Mouse (Mus musculus) C2C12 (cell line): ENCODE data around the gene Gm10663. TPM values are rescaled to one million over a fixed set of nuclear protein-coding genes. Genes with fewer than 3 reads are reported as not detected.

Experiments used
- H3K27me3 ChIP-seq: one replicate; pipeline ENCODE4 v1.6.1; 2011; ENCODE audit not compliant: control insufficient read depth, insufficient read depth, insufficient read length
- H3K36me3 ChIP-seq: one replicate; pipeline ENCODE4 v1.6.1; 2011; ENCODE audit not compliant: control insufficient read depth, insufficient read depth
- H3K4me3 ChIP-seq: one replicate; pipeline ENCODE4 v1.5.1; 2011; ENCODE audit warnings: mild to moderate bottlenecking, control low read depth; ENCODE audit not compliant: poor library complexity, insufficient read depth, severe bottlenecking
- H3K79me2 ChIP-seq: one replicate; pipeline ENCODE4 v1.6.1; 2011; ENCODE audit not compliant: control insufficient read depth, insufficient read depth
- H3K79me3 ChIP-seq: one replicate; pipeline ENCODE4 v1.6.1; 2011; ENCODE audit warnings: low read depth, control low read depth
- H3ac ChIP-seq: one replicate; pipeline ENCODE3; 2011; ENCODE audit warnings: low read depth; ENCODE audit not compliant: control insufficient read depth, insufficient read length
- CEBPB ChIP-seq: IDR thresholded peaks from one replicate; pipeline ENCODE4 v1.6.1; 2011; ENCODE audit warnings: low read depth, mild to moderate bottlenecking, control low read depth, moderate library complexity
- CTCF ChIP-seq: IDR thresholded peaks from one replicate; pipeline ENCODE4 v1.5.1; 2011; ENCODE audit not compliant: control insufficient read depth, insufficient read depth, insufficient read length
- FOSL1 ChIP-seq: IDR thresholded peaks from one replicate; pipeline ENCODE4 v1.8.0; 2011; ENCODE audit warnings: mild to moderate bottlenecking, low read length; ENCODE audit not compliant: poor library complexity, insufficient read depth, severe bottlenecking
- MAX ChIP-seq: IDR thresholded peaks from one replicate; pipeline ENCODE4 v1.6.1; 2011; ENCODE audit warnings: mild to moderate bottlenecking, control low read depth
- MYOD1 ChIP-seq: IDR thresholded peaks from one replicate; pipeline ENCODE4 v1.6.1; 2011; ENCODE audit warnings: low read depth; ENCODE audit not compliant: control insufficient read depth, insufficient read length
- MYOG ChIP-seq: IDR thresholded peaks from one replicate; pipeline ENCODE4 v1.6.1; 2011; ENCODE audit not compliant: control insufficient read depth, insufficient read length; ENCODE audit errors: extremely low read depth
- USF1 ChIP-seq: IDR thresholded peaks from one replicate; pipeline ENCODE4 v1.6.1; 2011; ENCODE audit warnings: low read depth, mild to moderate bottlenecking, control low read depth, moderate library complexity
- polyA plus RNA-seq: library from polyadenylated mRNA; unstranded; fragments of >200 nt; fragmentation: generic; extraction: Trizol; gene quantifications from one replicate; pipeline ENCODE4 v1.2.1, GENCODE M21; 2012; ENCODE audit warnings: missing spikeins

Gm10663 gene
- polyA plus RNA-seq, 1 experiment: not detected

- Histone ChIP-seq H3K79me3 (no peaks in the 10 kb centered on the region), H3K27me3 (no peaks in the 10 kb centered on the region), H3K4me3 (no peak overlapping the region), H3K79me2 (no peaks in the 10 kb centered on the region), H3K36me3 (no peaks in the 10 kb centered on the region), H3ac (no peak overlapping the region)
- TF ChIP-seq MYOG: no peak
- no peak for TF ChIP-seq FOSL1
- TF ChIP-seq MAX: no peak
- no peak for TF ChIP-seq CTCF
- no peak for TF ChIP-seq CEBPB
Measured at GRCm38 (mm10) chr8:65033056-65033455, 41.8 kb upstream of the Gm10663 start.

GRCm38 (mm10) chr8:65034136-65034535 is 40.7 kb upstream of the Gm10663 start:
- Histone ChIP-seq H3K79me3 (no peaks in the 10 kb centered on the region), H3K79me2 (no peaks in the 10 kb centered on the region), H3K4me3 (no peak overlapping the region), H3K36me3 (no peaks in the 10 kb centered on the region), H3K27me3 (no peaks in the 10 kb centered on the region), H3ac (no peak overlapping the region)
- TF ChIP-seq CTCF (no peak), USF1 (no peak), MYOG (no peak), MYOD1 (no peak), CEBPB (no peak), FOSL1 (no peak), MAX (no peak)

- Histone ChIP-seq H3ac (no peak within 1 kb of the TSS), H3K79me3 (no peaks in the 10 kb centered on the region), H3K79me2 (no peaks in the 10 kb centered on the region), H3K4me3 (no peak within 1 kb of the TSS), H3K36me3 (no peaks in the 10 kb centered on the region), H3K27me3 (no peaks in the 10 kb centered on the region)
- TF ChIP-seq MYOG (no peak), CTCF (no peak), CEBPB (no peak), FOSL1 (no peak), MAX (no peak), MYOD1 (no peak), USF1 (no peak)
Measured at GRCm38 (mm10) chr8:65037117-65037533, 37.7 kb upstream of the Gm10663 start, which contains the start of gene Apela. Apela (minus strand) TSS chr8:65037336.

- Histone ChIP-seq H3ac (no peak overlapping the region), H3K36me3 (no peaks in the 10 kb centered on the region), H3K79me3 (no peaks in the 10 kb centered on the region), H3K4me3 (no peak overlapping the region), H3K79me2 (no peaks in the 10 kb centered on the region), H3K27me3 (no peaks in the 10 kb centered on the region)
- no peak for TF ChIP-seq MAX
- no peak for TF ChIP-seq MYOD1
- no peak for TF ChIP-seq FOSL1
- no peak for TF ChIP-seq CEBPB
- no peak for TF ChIP-seq MYOG
- no peak for TF ChIP-seq CTCF
- TF ChIP-seq USF1: no peak
Measured at GRCm38 (mm10) chr8:65046565-65046964, 28.3 kb upstream of the Gm10663 start.

- no peaks in the 10 kb centered on the region for H3K27me3 ChIP-seq
- H3K36me3 ChIP-seq: no peaks in the 10 kb centered on the region
- TF ChIP-seq CEBPB (no peak), FOSL1 (no peak), CTCF (no peak), MYOD1 (no peak), MAX (no peak), USF1 (no peak), MYOG (no peak)
- no peak overlapping the region for H3K4me3 ChIP-seq
- H3K79me3 ChIP-seq: no peaks in the 10 kb centered on the region
- H3K79me2 ChIP-seq: no peaks in the 10 kb centered on the region
- no peak overlapping the region for H3ac ChIP-seq
Measured at GRCm38 (mm10) chr8:65047193-65047592, 27.6 kb upstream of the Gm10663 start.

- Histone ChIP-seq H3K79me3 (no peaks in the 10 kb centered on the region), H3K27me3 (no peaks in the 10 kb centered on the region), H3ac (no peak overlapping the region), H3K79me2 (no peaks in the 10 kb centered on the region), H3K4me3 (no peak overlapping the region), H3K36me3 (no peaks in the 10 kb centered on the region)
- TF ChIP-seq MYOD1 (no peak), USF1 (no peak), MAX (no peak), MYOG (no peak), CEBPB (no peak), FOSL1 (no peak), CTCF (no peak)
Measured at GRCm38 (mm10) chr8:65047801-65048200, 27.0 kb upstream of the Gm10663 start.
